In genomic region chr2:66661988-66662387, GRCm38 (mm10) we compare ENCODE assay signal across 28 mouse cellular contexts. TPM values are rescaled to one million over a fixed set of nuclear protein-coding genes. Genes with fewer than 3 reads are reported as not detected.
A peak's percentile ranks its signal among the peaks of the same experiment; 100 is the strongest.
DNase-seq lines count a peak whose midpoint lies in the region; ATAC-seq lines count a peak whose summit lies in the region.
"Had no signal": no experiment of that assay in that cellular context is flagged by ENCODE, and none has a peak within 500 bp of the region (broad histone marks: within the 10 kb centered on the region; RNA-seq: fewer than 3 reads in every experiment).

No protein-coding gene starts in this region.

- peak; percentile 4 for DNase-seq in embryonic facial prominence, embryonic 14.5 days (ENCODE audit: low spot score)
- peak; percentile 59 for DNase-seq in retina, embryonic 14.5 days (ENCODE audit: low spot score)
- no peak for DNase-seq in frontal cortex, postnatal 36 days (ENCODE audit: low spot score in 2 of 2)
- DNase-seq: adrenal gland, adult 8-10 months; adrenal gland, postnatal 25 days; cerebellum, adult 18-20 months; cerebellum, adult 9-10 months; cerebellum, postnatal 25 days; embryo, embryonic 11 days; gastrocnemius, adult 2 months; gastrocnemius, postnatal 14 days; heart, adult 18-20 months; heart, postnatal 10 days; heart, postnatal 36 days had no signal

- no peaks in the 10 kb centered on the region for H3K36me3 ChIP-seq in neural tube, embryonic 14.5 days (ENCODE audit: control insufficient read depth, insufficient read depth, low read length)
- no peaks in the 10 kb centered on the region for H3K36me3 ChIP-seq in neural tube, embryonic 15.5 days
- no peaks in the 10 kb centered on the region for H3K36me3 ChIP-seq in embryonic facial prominence, embryonic 14.5 days (ENCODE audit: control insufficient read depth, insufficient read depth, low read length)
- H3K36me3 ChIP-seq: embryonic facial prominence, embryonic 12.5 days; forebrain, embryonic 12.5 days; forebrain, embryonic 15.5 days; heart, embryonic 12.5 days; heart, embryonic 15.5 days; hindbrain, embryonic 10.5 days; hindbrain, embryonic 13.5 days; intestine, embryonic 15.5 days had no signal

- no peaks in the 10 kb centered on the region for H3K4me1 ChIP-seq in neural tube, embryonic 14.5 days (ENCODE audit: control insufficient read depth, insufficient read depth, low read length)
- no peaks in the 10 kb centered on the region for H3K4me1 ChIP-seq in neural tube, embryonic 15.5 days
- no peaks in the 10 kb centered on the region for H3K4me1 ChIP-seq in embryonic facial prominence, embryonic 14.5 days (ENCODE audit: control insufficient read depth, insufficient read depth, low read length)
- H3K4me1 ChIP-seq: embryonic facial prominence, embryonic 12.5 days; forebrain, embryonic 12.5 days; forebrain, embryonic 15.5 days; heart, embryonic 12.5 days; heart, embryonic 15.5 days; hindbrain, embryonic 10.5 days; hindbrain, embryonic 13.5 days; intestine, embryonic 15.5 days had no signal

- H3K9ac ChIP-seq in neural tube, embryonic 14.5 days (replicated peaks; ENCODE audit: low read depth, low read length): no peak overlapping the region
- no peak overlapping the region for H3K9ac ChIP-seq in neural tube, embryonic 15.5 days (replicated peaks)
- H3K9ac ChIP-seq in embryonic facial prominence, embryonic 14.5 days (ENCODE audit: low read depth, low read length): no peak overlapping the region
- H3K9ac ChIP-seq: embryonic facial prominence, embryonic 12.5 days; forebrain, embryonic 12.5 days; forebrain, embryonic 15.5 days; heart, embryonic 12.5 days; heart, embryonic 15.5 days; hindbrain, embryonic 13.5 days; intestine, embryonic 15.5 days had no signal

- peak; percentile 46; the same call in 1 of the 2 replicates for ATAC-seq in neural tube, embryonic 14.5 days (ENCODE audit: low read depth)
- ATAC-seq in neural tube, embryonic 15.5 days (ENCODE audit: low FRiP score): no peak
- no peak for ATAC-seq in embryonic facial prominence, embryonic 14.5 days (ENCODE audit: low read depth)
- ATAC-seq in granulocyte monocyte progenitor cell, adult 5-6 weeks (replicated peaks; ENCODE audit: poor library complexity, severe bottlenecking): no peak
- ATAC-seq: activated CD4-positive, CD25-positive, alpha-beta regulatory T cell, adult 4 months; forebrain, embryonic 15.5 days; hindbrain, embryonic 16.5 days; intestine, embryonic 15.5 days had no signal

- H3K4me2 ChIP-seq in neural tube, embryonic 14.5 days (ENCODE audit: low read depth, low read length): no peak overlapping the region
- H3K4me2 ChIP-seq in neural tube, embryonic 15.5 days: no peak overlapping the region
- H3K4me2 ChIP-seq in embryonic facial prominence, embryonic 14.5 days (ENCODE audit: low read depth, low read length): no peak overlapping the region
- H3K4me2 ChIP-seq: embryonic facial prominence, embryonic 12.5 days; forebrain, embryonic 12.5 days; forebrain, embryonic 15.5 days; heart, embryonic 12.5 days; heart, embryonic 15.5 days; hindbrain, embryonic 13.5 days; intestine, embryonic 15.5 days had no signal

- 50% methylated on average over 1 of the region's 1 CpGs for WGBS in neural tube, embryonic 14.5 days
- WGBS in neural tube, embryonic 15.5 days: 67% methylated on average over 1 of the region's 1 CpGs
- 48% methylated on average over 1 of the region's 1 CpGs for WGBS in embryonic facial prominence, embryonic 14.5 days

- H3K27ac ChIP-seq in neural tube, embryonic 14.5 days (ENCODE audit: low read depth, low read length): no peak overlapping the region
- H3K27ac ChIP-seq in neural tube, embryonic 15.5 days (replicated peaks): no peak overlapping the region
- H3K27ac ChIP-seq in embryonic facial prominence, embryonic 14.5 days (replicated peaks; ENCODE audit: low read depth, low read length): no peak overlapping the region
- H3K27ac ChIP-seq: embryonic facial prominence, embryonic 12.5 days; forebrain, embryonic 12.5 days; forebrain, embryonic 15.5 days; gastrocnemius, adult 2 months; heart, embryonic 15.5 days; hindbrain, embryonic 10.5 days; hindbrain, embryonic 13.5 days; intestine, embryonic 15.5 days had no signal

- no peaks in the 10 kb centered on the region for H3K27me3 ChIP-seq in neural tube, embryonic 14.5 days (ENCODE audit: control insufficient read depth, insufficient read depth, low read length)
- no peaks in the 10 kb centered on the region for H3K27me3 ChIP-seq in neural tube, embryonic 15.5 days (replicated peaks)
- H3K27me3 ChIP-seq in embryonic facial prominence, embryonic 14.5 days (replicated peaks; ENCODE audit: control insufficient read depth, insufficient read depth, low read length): no peaks in the 10 kb centered on the region
- H3K27me3 ChIP-seq: embryonic facial prominence, embryonic 12.5 days; forebrain, embryonic 12.5 days; forebrain, embryonic 15.5 days; heart, embryonic 12.5 days; heart, embryonic 15.5 days; hindbrain, embryonic 13.5 days; intestine, embryonic 15.5 days had no signal

- no peak overlapping the region for H3K4me3 ChIP-seq in neural tube, embryonic 14.5 days (ENCODE audit: low read depth, low read length)
- no peak overlapping the region for H3K4me3 ChIP-seq in neural tube, embryonic 15.5 days (replicated peaks)
- H3K4me3 ChIP-seq in embryonic facial prominence, embryonic 14.5 days (ENCODE audit: low read depth, low read length): no peak overlapping the region
- H3K4me3 ChIP-seq: embryonic facial prominence, embryonic 12.5 days; erythroblast, embryonic 14.5 days; forebrain, embryonic 12.5 days; forebrain, embryonic 15.5 days; gastrocnemius, adult 2 months; heart, embryonic 12.5 days; heart, embryonic 15.5 days; hindbrain, embryonic 10.5 days; hindbrain, embryonic 13.5 days; intestine, embryonic 15.5 days had no signal

- H3K9me3 ChIP-seq in neural tube, embryonic 14.5 days (ENCODE audit: control insufficient read depth, low read length): no peaks in the 10 kb centered on the region
- no peaks in the 10 kb centered on the region for H3K9me3 ChIP-seq in neural tube, embryonic 15.5 days (replicated peaks)
- H3K9me3 ChIP-seq in embryonic facial prominence, embryonic 14.5 days (ENCODE audit: control insufficient read depth, low read length): no peaks in the 10 kb centered on the region
- H3K9me3 ChIP-seq: embryonic facial prominence, embryonic 12.5 days; forebrain, embryonic 12.5 days; forebrain, embryonic 15.5 days; heart, embryonic 12.5 days; heart, embryonic 15.5 days; hindbrain, embryonic 10.5 days; hindbrain, embryonic 13.5 days; intestine, embryonic 15.5 days had no signal

RNA-seq across cellular contexts. Expression of gene Scn9a, which starts 27.2 kb away (rescaled TPM):
- 11.2 and 23.1 TPM in 2 replicates for polyA plus RNA-seq in neural tube, embryonic 14.5 days (2014; fragmentation: Nextera tagmentation; extraction: Ambion mirVana)
- polyA plus RNA-seq in neural tube, embryonic 15.5 days (2015; fragmentation: Nextera tagmentation; extraction: Ambion mirVana): 15.0 and 17.2 TPM in 2 replicates
- 3.9 and 4.7 TPM in 2 replicates for polyA plus RNA-seq in embryonic facial prominence, embryonic 14.5 days (2014; fragmentation: Nextera tagmentation; extraction: Ambion mirVana)
- total RNA-seq in granulocyte monocyte progenitor cell, adult 5-6 weeks (2014; fragmentation: Nextera tagmentation): not detected in 2 replicates
- not detected in 2 replicates for total RNA-seq in granulocyte monocyte progenitor cell, adult 5-6 weeks (2017)
- total RNA-seq: gastrocnemius, postnatal 14 days; heart, adult 18-20 months; heart, postnatal 10 days had no signal
- polyA plus RNA-seq: erythroblast, embryonic 14.5 days had no signal

Comparison
In these comparisons a context has a peak if more than half of its experiments do, and no peak if none do; other contexts are left out.
1. DNase-seq: peak in embryonic facial prominence, embryonic 14.5 days (single experiment) and retina, embryonic 14.5 days (single experiment); none in frontal cortex, postnatal 36 days (0 of 2).